Mouse (Mus musculus): ENCODE data around the gene Rhog. TPM values are rescaled to one million over a fixed set of nuclear protein-coding genes. Genes with fewer than 3 reads are reported as not detected.
A peak's percentile ranks its signal among the peaks of the same experiment; 100 is the strongest.

Rhog gene
- polyA plus RNA-seq, 1 experiment, result 572 TPM

DNA sequence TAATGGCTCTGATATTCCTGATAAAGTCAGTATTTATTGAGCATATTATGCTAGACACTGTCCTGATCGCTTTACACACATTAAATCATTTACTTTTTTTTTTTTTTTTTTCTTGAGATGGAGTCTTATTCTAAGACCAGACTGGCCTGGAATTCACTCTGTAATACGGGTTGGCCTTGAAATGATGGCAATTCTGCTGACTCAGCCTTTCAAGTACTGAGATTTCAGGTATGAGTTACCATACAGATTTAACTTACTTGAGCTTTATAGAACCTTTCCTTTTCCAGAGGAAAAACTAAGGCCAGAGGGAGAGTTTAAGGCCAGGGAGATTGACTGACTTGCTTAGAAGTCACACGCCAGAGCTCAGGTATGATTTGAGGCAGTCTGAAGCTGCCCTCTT lies 782 bp upstream of the Rhog start:
- no peak overlapping the region for H3K27ac ChIP-seq (ENCODE audit: insufficient read depth, low read depth, low read length)
- TF ChIP-seq CTCF (IDR thresholded peaks at IDR 0.05; ENCODE audit: low read depth, low read length) (no peak), POLR2A (IDR thresholded peaks at IDR 0.05; ENCODE audit: borderline replicate concordance, low read depth, low read length) (no peak)
- H3K4me1 ChIP-seq (ENCODE audit: control insufficient read depth, insufficient read depth, low read length), result peaks cover 7% of the 10 kb centered on the region
- H3K4me3 ChIP-seq (ENCODE audit: insufficient read depth, low read length), result no peak overlapping the region

DNA sequence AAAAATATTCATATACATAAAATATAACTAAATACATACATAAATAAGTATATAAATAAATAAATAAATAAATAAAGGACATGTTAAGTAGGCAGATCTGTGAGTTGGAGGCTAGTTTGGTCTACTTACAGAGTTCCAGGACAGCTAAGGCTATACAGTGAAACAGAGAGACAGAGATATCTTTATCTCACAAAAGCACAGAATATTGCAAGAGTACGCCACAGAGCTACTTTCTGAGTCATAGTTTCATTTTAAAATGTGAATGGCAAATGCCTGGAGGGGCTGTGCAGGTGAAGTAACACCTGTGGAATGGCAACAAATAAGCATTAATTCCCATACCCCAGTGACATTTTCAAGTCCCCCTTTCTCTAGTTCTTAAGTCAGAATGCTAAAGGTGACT lies 2.2 kb downstream of the Rhog start:
- Histone ChIP-seq H3K4me1 (ENCODE audit: control insufficient read depth, insufficient read depth, low read length) (peaks cover 7% of the 10 kb centered on the region), H3K27ac (ENCODE audit: insufficient read depth, low read depth, low read length) (no peak overlapping the region), H3K4me3 (ENCODE audit: insufficient read depth, low read length) (no peak overlapping the region)
- TF ChIP-seq CTCF (IDR thresholded peaks at IDR 0.05; ENCODE audit: low read depth, low read length) (no peak), POLR2A (IDR thresholded peaks at IDR 0.05; ENCODE audit: borderline replicate concordance, low read depth, low read length) (no peak)

DNA sequence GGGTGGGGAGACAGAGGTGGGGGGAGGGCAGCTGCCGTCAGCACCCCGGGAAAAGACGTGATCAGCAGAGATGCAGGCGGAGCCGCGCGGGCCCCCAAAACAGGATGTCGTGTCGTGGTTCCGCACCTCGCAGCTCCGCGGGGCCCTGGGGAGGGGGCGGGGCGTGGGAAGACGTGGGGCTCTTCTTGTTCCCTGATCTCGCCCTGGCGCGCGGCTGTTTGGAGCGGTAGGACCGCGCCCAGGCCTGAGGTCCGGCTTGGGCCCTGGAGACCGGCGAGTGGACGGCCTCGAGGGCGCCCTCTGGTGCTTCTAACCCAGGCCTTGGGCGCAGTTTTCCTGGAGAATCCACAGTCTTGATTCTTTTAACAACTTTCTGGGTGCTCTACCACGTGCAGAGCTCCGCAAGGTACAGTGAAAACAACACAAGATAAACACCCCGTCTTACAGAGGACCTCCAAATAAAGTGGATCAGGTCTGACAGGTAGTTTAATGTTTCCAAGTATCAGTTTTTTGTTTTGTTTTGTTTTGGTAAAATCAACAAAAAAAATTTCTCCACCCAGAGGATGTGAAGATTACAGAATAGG lies 5.1 kb downstream of the Rhog start:
- Histone ChIP-seq H3K4me1 (ENCODE audit: control insufficient read depth, insufficient read depth, low read length) (peaks cover 15% of the 10 kb centered on the region), H3K27ac (ENCODE audit: insufficient read depth, low read depth, low read length) (peak overlapping the region; percentile 99)
- TF ChIP-seq CTCF (IDR thresholded peaks at IDR 0.05; ENCODE audit: low read depth, low read length) (0 out of 2 replicates have a peak, but pooled peaks have one; percentile 12), POLR2A (IDR thresholded peaks at IDR 0.05; ENCODE audit: borderline replicate concordance, low read depth, low read length) (peak; percentile 47; the same call in 1 of the 2 replicates)

DNA sequence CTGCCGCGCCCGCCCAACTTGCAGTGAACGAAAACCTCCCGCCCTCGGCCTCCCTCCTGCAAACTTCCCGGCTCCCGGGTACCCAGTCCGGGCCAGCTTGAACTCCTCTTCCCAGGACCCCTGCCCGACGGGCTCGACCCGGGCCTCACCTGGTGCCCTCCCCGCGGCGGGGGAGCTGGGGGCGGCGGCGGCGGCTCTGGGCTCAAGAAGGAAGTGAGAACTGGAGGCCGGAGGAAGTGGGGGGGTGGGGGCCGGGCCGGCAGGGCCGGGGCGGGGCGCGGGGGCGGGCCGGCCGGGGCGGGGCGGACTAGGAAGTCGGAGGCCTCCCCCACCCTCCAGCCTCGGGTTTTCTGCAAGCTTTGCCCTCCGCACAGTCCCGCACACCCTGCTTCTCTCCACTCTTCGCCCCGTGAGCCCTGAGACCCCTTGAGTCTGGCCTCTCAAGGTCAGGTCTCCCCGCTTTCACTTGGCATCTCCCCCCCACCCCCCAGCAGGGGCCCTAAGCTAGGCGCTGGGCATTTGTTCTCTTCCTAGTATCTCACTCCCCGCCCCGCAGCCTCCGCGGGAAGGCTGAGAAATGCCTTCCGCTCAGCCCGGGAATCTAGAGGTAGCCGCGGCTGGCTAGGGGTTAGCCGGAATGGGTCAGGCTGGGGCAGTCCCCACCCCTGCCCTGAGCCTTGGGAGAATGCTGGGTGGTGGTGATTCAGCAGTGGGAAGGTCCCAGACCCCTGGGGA lies 5.8 kb downstream of the Rhog start:
- Histone ChIP-seq H3K27ac (ENCODE audit: insufficient read depth, low read depth, low read length) (peak overlapping the region; percentile 99), H3K4me3 (ENCODE audit: insufficient read depth, low read length) (peak overlapping the region; percentile 74), H3K4me1 (ENCODE audit: control insufficient read depth, insufficient read depth, low read length) (peaks cover 20% of the 10 kb centered on the region)
- no peak for TF ChIP-seq POLR2A (IDR thresholded peaks at IDR 0.05; ENCODE audit: borderline replicate concordance, low read depth, low read length)
- TF ChIP-seq CTCF (IDR thresholded peaks at IDR 0.05; ENCODE audit: low read depth, low read length), result 0 out of 2 replicates have a peak, but pooled peaks have one; percentile 2

More for the DNA sequence above, 5.1 kb downstream of the Rhog start:
- peak overlapping the region; percentile 74 for H3K4me3 ChIP-seq (ENCODE audit: insufficient read depth, low read length)

DNA sequence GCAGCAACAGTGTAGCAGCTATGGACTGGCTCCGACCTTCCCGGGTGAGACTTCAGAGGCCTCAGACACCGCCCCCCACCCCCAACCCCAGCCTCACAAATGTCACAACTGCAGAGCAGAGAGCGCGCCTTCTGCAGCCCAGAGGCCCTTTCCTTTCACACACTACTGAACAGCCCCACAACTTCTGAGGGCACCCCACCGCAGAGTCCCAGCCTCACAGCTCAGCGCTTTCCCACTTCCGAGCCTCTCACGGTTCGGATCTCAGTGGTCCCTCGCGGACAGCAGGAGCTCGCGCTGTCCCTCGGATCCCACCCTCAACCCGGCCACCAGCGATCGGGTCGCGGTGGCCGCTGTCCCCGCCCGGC lies 6.3 kb downstream of the Rhog start:
- TF ChIP-seq POLR2A (IDR thresholded peaks at IDR 0.05; ENCODE audit: borderline replicate concordance, low read depth, low read length), result no peak
- no peak for TF ChIP-seq CTCF (IDR thresholded peaks at IDR 0.05; ENCODE audit: low read depth, low read length)
- peak overlapping the region; percentile 63 for H3K4me3 ChIP-seq (ENCODE audit: insufficient read depth, low read length)
- H3K27ac ChIP-seq (ENCODE audit: insufficient read depth, low read depth, low read length), result peak overlapping the region; percentile 93
- peaks cover 25% of the 10 kb centered on the region for H3K4me1 ChIP-seq (ENCODE audit: control insufficient read depth, insufficient read depth, low read length)

DNA sequence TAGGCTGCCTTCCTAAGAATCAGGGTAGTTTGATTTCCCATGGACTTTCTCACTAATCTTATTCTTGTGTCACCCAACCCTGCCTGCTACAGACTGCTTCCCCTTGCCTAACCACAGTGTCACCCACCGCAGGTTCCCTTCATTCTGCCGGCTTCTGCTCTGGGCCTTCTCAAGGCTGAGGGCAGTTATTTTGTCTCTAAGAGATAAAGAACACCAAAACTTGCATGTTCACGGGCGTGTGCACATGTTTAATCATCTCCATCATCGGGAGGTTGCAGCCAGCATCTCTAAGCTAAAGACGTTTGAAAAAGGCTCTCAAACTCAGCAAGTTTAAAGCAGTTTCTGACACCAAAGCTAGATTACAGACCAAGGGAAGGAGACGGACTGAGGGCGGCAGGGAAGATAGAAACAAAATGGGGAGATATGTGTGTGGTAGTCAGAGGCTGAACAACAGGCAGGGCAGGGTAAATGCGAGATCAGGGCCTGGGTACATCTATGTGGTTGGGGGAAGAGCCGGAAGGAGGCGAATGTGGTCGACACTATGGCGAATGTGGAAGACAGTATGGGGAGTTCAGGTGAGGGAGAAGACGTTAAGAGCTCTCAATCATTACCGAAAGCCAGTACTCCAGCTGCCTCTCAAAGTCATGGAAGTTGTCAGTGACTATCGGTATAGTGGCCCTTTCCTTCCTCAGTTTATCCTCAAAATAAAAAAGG lies 7.0 kb downstream of the Rhog start:
- no peak for TF ChIP-seq CTCF (IDR thresholded peaks at IDR 0.05; ENCODE audit: low read depth, low read length)
- no peak for TF ChIP-seq POLR2A (IDR thresholded peaks at IDR 0.05; ENCODE audit: borderline replicate concordance, low read depth, low read length)
- H3K27ac ChIP-seq (ENCODE audit: insufficient read depth, low read depth, low read length), result peak overlapping the region; percentile 93
- H3K4me1 ChIP-seq (ENCODE audit: control insufficient read depth, insufficient read depth, low read length), result peaks cover 31% of the 10 kb centered on the region
- H3K4me3 ChIP-seq (ENCODE audit: insufficient read depth, low read length), result peak overlapping the region; percentile 63

DNA sequence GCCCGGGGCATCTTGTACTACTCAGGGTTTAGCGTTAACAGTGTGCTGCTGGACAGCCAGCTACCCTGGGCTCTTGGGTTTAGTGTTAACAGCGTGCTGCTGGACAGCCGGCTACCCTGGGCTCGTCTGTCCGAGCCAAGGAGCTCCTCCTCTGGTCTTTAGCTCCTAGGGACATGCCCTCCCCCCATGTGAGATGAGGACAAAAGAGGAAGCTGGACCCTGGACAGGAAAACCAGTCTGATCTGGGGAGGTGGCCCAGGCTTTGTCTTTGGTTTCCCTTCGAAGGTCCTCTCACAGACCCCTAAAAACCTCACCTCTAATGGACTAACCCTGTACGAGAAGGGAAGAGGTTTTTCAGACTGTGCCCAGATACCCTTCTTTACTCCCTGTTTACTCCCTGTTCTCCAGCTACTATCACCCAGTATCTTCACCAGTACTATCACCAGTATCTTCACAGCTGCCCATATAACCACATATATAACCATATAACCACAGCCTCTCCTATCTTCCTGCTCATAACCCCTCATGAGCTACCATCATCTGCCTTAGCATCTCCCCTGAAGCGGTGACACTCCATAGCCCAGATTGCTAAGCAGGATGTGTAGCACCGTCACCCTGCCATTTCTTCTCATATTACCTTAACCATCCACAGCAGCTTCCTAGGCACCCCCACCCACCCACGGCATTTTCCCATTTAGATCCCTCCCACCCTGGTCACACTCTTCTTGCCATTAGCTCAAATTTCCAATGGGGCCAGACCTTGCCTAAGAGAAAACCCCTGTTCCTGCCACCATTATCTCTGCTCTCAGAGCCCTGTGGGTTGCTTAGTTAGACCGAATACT lies 8.7 kb downstream of the Rhog start:
- TF ChIP-seq POLR2A (IDR thresholded peaks at IDR 0.05; ENCODE audit: borderline replicate concordance, low read depth, low read length) (0 out of 2 replicates have a peak, but pooled peaks have one; percentile 37), CTCF (IDR thresholded peaks at IDR 0.05; ENCODE audit: low read depth, low read length) (no peak)
- peak overlapping the region; percentile 63 for H3K4me3 ChIP-seq (ENCODE audit: insufficient read depth, low read length)
- H3K4me1 ChIP-seq (ENCODE audit: control insufficient read depth, insufficient read depth, low read length), result peaks cover 47% of the 10 kb centered on the region
- H3K27ac ChIP-seq (ENCODE audit: insufficient read depth, low read depth, low read length), result peak overlapping the region; percentile 93

DNA sequence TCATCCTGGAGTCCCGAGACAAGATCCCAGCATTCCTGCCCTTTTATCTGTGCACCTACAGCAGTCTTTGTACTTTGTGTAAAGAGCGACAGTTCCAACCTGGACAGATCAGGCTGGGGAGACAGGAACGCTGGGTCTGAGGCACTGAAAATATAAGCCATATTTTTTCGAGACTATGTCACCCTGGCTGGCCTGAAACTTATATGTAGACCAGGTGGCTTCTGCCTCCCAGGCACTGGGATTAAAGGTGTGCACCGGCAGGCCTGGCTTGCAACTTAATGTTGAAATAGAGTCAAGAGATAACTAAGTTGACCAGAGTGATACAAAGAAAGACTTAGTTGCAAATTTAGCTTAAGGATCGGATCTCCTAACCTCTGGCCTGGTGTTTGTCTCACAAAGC lies 9.6 kb downstream of the Rhog start:
- TF ChIP-seq CTCF (IDR thresholded peaks at IDR 0.05; ENCODE audit: low read depth, low read length), result no peak
- TF ChIP-seq POLR2A (IDR thresholded peaks at IDR 0.05; ENCODE audit: borderline replicate concordance, low read depth, low read length), result no peak
- peak overlapping the region; percentile 63 for H3K4me3 ChIP-seq (ENCODE audit: insufficient read depth, low read length)
- peaks cover 49% of the 10 kb centered on the region for H3K4me1 ChIP-seq (ENCODE audit: control insufficient read depth, insufficient read depth, low read length)
- peak overlapping the region; percentile 88 for H3K27ac ChIP-seq (ENCODE audit: insufficient read depth, low read depth, low read length)

DNA sequence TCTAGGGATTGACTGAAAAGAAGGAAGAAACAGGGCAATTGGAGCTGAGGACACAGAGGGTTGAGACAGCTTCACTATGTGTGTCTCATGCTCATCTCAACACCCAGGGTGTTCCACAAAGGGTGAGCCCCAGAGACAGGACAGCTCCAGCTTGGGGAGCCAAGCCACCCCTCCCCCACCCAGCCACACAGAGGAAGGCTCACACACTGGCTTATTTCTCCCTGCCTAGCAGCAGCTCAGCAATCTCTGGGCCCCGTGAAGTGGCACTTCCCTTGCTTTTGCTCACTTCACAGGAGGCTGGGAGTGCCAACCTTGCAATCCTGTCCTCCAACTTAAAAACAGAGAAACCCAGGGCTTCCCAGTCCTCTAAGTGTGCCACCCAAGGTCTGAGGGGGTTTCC lies 10.1 kb downstream of the Rhog start:
- Histone ChIP-seq H3K4me3 (ENCODE audit: insufficient read depth, low read length) (peak overlapping the region; percentile 63), H3K27ac (ENCODE audit: insufficient read depth, low read depth, low read length) (peak overlapping the region; percentile 88), H3K4me1 (ENCODE audit: control insufficient read depth, insufficient read depth, low read length) (peaks cover 51% of the 10 kb centered on the region)
- TF ChIP-seq POLR2A (IDR thresholded peaks at IDR 0.05; ENCODE audit: borderline replicate concordance, low read depth, low read length) (no peak), CTCF (IDR thresholded peaks at IDR 0.05; ENCODE audit: low read depth, low read length) (no peak)
